Mouse (Mus musculus) bone marrow, adult 2 months (tissue): ENCODE results near the gene Ltc4s. TPM values are rescaled to one million over a fixed set of nuclear protein-coding genes. Genes with fewer than 3 reads are reported as not detected.

ENCODE experiments used
- H3K27ac ChIP-seq: fragments of 200-500 bp; 2 replicates; pipeline ENCODE4 v1.5.1; 2012; ENCODE audit warnings: low read depth, mild to moderate bottlenecking, control low read depth, inconsistent platforms, low read length; ENCODE audit not compliant: control insufficient read depth, poor library complexity, insufficient read depth
- H3K4me1 ChIP-seq: fragments of 200-500 bp; 2 replicates; pipeline ENCODE4 v1.6.1; 2011; ENCODE audit warnings: low read length; ENCODE audit not compliant: control insufficient read depth, insufficient read depth
- H3K4me3 ChIP-seq: fragments of 200-500 bp; replicated peaks from 2 replicates; pipeline ENCODE3; 2011; ENCODE audit warnings: mild to moderate bottlenecking, low read depth, low read length, control low read depth; ENCODE audit not compliant: control insufficient read depth
- CTCF ChIP-seq: fragments of 200-500 bp; IDR thresholded peaks from 2 replicates; pipeline ENCODE4 v1.5.1; 2011; ENCODE audit warnings: low read length, control low read depth; ENCODE audit not compliant: control insufficient read depth, insufficient read depth
- POLR2A ChIP-seq: fragments of 200-500 bp; IDR thresholded peaks from 2 replicates; pipeline ENCODE4 v1.6.1; 2011; ENCODE audit warnings: low read depth, mild to moderate bottlenecking, control low read depth, low read length, borderline replicate concordance; ENCODE audit not compliant: control insufficient read depth
- WGBS: fragments of 180-500 bp; shearing (Covaris S2); methylation state at CpG from one replicate; pipeline ENCODE4 v1.1.7; 2018; 5-methylcytosine and 5-hydroxymethylcytosine counted together
- polyA plus RNA-seq: library from polyadenylated mRNA; stranded (reverse); fragments of >200 nt; gene quantifications from 2 replicates; pipeline ENCODE4 v1.2.4, GENCODE M21; 2011; ENCODE audit warnings: low replicate concordance; ENCODE audit not compliant: missing spikeins, insufficient read depth, insufficient read length

The Ltc4s gene
- polyA plus RNA-seq, 1 experiment, result 6.7 TPM

DNA sequence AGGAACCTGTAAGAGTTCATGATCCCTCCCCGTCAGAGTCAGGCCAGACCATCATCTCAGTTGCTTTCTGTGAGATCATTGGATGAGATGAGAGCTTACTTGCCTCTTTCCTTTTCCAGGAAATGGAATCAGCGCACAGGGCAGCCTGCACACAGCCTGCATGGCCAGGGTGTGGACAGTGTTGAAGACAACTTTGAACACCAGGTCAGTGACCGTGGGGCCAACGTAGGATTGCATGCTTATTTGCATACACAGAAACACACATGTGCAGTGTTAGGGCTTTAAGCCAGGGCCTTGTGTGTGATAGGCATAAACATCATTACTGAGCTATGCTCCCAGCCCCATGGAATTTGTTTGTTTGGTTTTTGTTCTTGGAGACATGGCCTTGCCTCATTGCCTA is 40.9 kb downstream of the Ltc4s start:
- no peak overlapping the region for H3K27ac ChIP-seq
- H3K4me1 ChIP-seq, result no peaks in the 10 kb centered on the region
- TF ChIP-seq CTCF (no peak), POLR2A (no peak)
- WGBS, result 91% methylated on average over 4 of the region's 4 CpGs
- H3K4me3 ChIP-seq, result no peak overlapping the region

DNA sequence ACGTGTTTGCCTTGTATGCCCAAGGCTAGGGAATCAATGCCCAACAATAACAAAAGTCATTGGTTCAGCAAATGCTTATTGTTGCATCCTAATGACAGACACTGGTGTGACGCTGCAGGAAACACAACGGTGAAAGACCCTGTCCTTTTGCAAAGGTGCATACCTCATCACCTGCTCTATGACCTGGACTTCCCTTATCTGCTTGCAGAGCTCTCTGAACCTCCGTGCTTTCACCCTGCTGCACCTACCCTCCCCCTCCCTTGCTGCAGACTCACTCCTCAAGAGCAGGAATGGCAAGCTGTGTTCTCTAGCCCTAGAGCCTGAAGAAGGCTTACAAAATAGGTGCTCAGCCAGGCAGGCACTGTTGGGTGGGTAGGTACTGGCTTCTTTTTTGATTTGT is 43.6 kb downstream of the Ltc4s start:
- WGBS, result 69% methylated on average over 4 of the region's 4 CpGs
- TF ChIP-seq CTCF, result no peak
- Histone ChIP-seq H3K4me1 (no peaks in the 10 kb centered on the region), H3K4me3 (no peak overlapping the region), H3K27ac (no peak overlapping the region)

GRCm38 (mm10) chr11:50194070-50194469 is 44.3 kb downstream of the Ltc4s start:
- H3K27ac ChIP-seq, result no peak overlapping the region
- H3K4me1 ChIP-seq, result no peaks in the 10 kb centered on the region
- 83% methylated on average over 7 of the region's 7 CpGs for WGBS
- H3K4me3 ChIP-seq, result no peak overlapping the region
- TF ChIP-seq POLR2A, result no peak
- no peak for TF ChIP-seq CTCF

- WGBS, result 84% methylated on average over 3 of the region's 3 CpGs
- H3K4me1 ChIP-seq, result no peaks in the 10 kb centered on the region
- TF ChIP-seq POLR2A (no peak), CTCF (no peak)
- no peak overlapping the region for H3K4me3 ChIP-seq
- no peak overlapping the region for H3K27ac ChIP-seq
These were observed 46.1 kb downstream of the Ltc4s start for GRCm38 (mm10) chr11:50192278-50192677.

GRCm38 (mm10) chr11:50190362-50190761 is 48.1 kb downstream of the Ltc4s start:
- WGBS, result 88% methylated on average over 4 of the region's 4 CpGs
- no peak for TF ChIP-seq POLR2A
- TF ChIP-seq CTCF, result no peak
- Histone ChIP-seq H3K27ac (no peak overlapping the region), H3K4me3 (no peak overlapping the region), H3K4me1 (no peaks in the 10 kb centered on the region)

- H3K27ac ChIP-seq, result no peak overlapping the region
- H3K4me3 ChIP-seq, result no peak overlapping the region
- no peak for TF ChIP-seq POLR2A
- no peak for TF ChIP-seq CTCF
- WGBS, result 85% methylated on average over 7 of the region's 7 CpGs
- no peaks in the 10 kb centered on the region for H3K4me1 ChIP-seq
These were observed 49.7 kb downstream of the Ltc4s start for GRCm38 (mm10) chr11:50188682-50189081.

Other genes with a start within 250 kb of the Ltc4s start
- 12.9 and 33.0 TPM in 2 replicates for gene Rnf130, start 213.3 kb downstream of the Ltc4s start, polyA plus RNA-seq
- 10.5 and 31.4 TPM in 2 replicates for gene Tbc1d9b, start 107.2 kb downstream of the Ltc4s start, polyA plus RNA-seq
- gene Mrnip, start 64.2 kb downstream of the Ltc4s start, polyA plus RNA-seq, result 5.2 and 6.2 TPM in 2 replicates
- gene Sqstm1, start 27.8 kb downstream of the Ltc4s start, polyA plus RNA-seq, result 172 TPM in 2 replicates
- 15.7 and 20.7 TPM in 2 replicates for gene Mgat4b, start 27.7 kb downstream of the Ltc4s start, polyA plus RNA-seq
- 1.8 and 9.2 TPM in 2 replicates for gene Maml1, start 53.7 kb upstream of the Ltc4s start, polyA plus RNA-seq
- 160 and 195 TPM in 2 replicates for gene Canx, start 87.1 kb upstream of the Ltc4s start, polyA plus RNA-seq
- not detected in 2 replicates for gene Cby3, start 115.8 kb upstream of the Ltc4s start, polyA plus RNA-seq
- 245 and 271 TPM in 2 replicates for gene Hnrnph1, start 138.4 kb upstream of the Ltc4s start, polyA plus RNA-seq
- gene Rufy1, start 192.5 kb upstream of the Ltc4s start, polyA plus RNA-seq, result 7.7 and 12.5 TPM in 2 replicates